Mouse (Mus musculus) embryonic facial prominence, embryonic 15.5 days (tissue): ENCODE measurements at regions not wholly inside any gene's neighbourhood (a gene's known extent, or its start where the extent isn't known, plus 50 kb on each side); places are given as distances from the start of the nearest gene placed in this dataset.

ENCODE experiments used
- ATAC-seq: fragments of 200-750 bp; cut with Nextera tagmentation; 2 replicates; pipeline ENCODE4 v1.8.0; 2017; ENCODE audit warnings: low read depth, moderate TSS enrichment; ENCODE audit not compliant: insufficient number of reproducible peaks, low FRiP score, low TSS enrichment
- H3K27ac ChIP-seq: fragments of 300-500 bp; sonication (generic); replicated peaks from 2 replicates; pipeline ENCODE4 v1.5.1; 2015; ENCODE audit warnings: mild to moderate bottlenecking, inconsistent platforms
- H3K27me3 ChIP-seq: fragments of 300-500 bp; sonication (generic); 2 replicates; pipeline ENCODE4 v1.6.1; 2015; ENCODE audit warnings: inconsistent platforms
- H3K36me3 ChIP-seq: fragments of 300-500 bp; sonication (generic); 2 replicates; pipeline ENCODE4 v1.6.1; 2015; ENCODE audit warnings: mild to moderate bottlenecking, inconsistent platforms
- H3K4me1 ChIP-seq: fragments of 300-500 bp; sonication (generic); 2 replicates; pipeline ENCODE4 v1.6.1; 2015; ENCODE audit warnings: inconsistent platforms
- H3K4me2 ChIP-seq: fragments of 300-500 bp; sonication (generic); replicated peaks from 2 replicates; pipeline ENCODE4 v1.6.1; 2015; ENCODE audit warnings: mild to moderate bottlenecking, inconsistent platforms
- H3K4me3 ChIP-seq: fragments of 300-500 bp; sonication (generic); replicated peaks from 2 replicates; pipeline ENCODE4 v1.5.1; 2015; ENCODE audit warnings: mild to moderate bottlenecking, inconsistent platforms
- H3K9ac ChIP-seq: fragments of 300-500 bp; sonication (generic); 2 replicates; pipeline ENCODE4 v1.6.1; 2015; ENCODE audit warnings: inconsistent platforms
- H3K9me3 ChIP-seq: fragments of 300-500 bp; sonication (generic); replicated peaks from 2 replicates; pipeline ENCODE4 v1.6.1; 2016; ENCODE audit warnings: inconsistent platforms
- WGBS: fragments of 180-500 bp; shearing (Covaris S2); methylation state at CpG from one replicate; pipeline ENCODE4 v1.1.7; 2015; 5-methylcytosine and 5-hydroxymethylcytosine counted together

DNA sequence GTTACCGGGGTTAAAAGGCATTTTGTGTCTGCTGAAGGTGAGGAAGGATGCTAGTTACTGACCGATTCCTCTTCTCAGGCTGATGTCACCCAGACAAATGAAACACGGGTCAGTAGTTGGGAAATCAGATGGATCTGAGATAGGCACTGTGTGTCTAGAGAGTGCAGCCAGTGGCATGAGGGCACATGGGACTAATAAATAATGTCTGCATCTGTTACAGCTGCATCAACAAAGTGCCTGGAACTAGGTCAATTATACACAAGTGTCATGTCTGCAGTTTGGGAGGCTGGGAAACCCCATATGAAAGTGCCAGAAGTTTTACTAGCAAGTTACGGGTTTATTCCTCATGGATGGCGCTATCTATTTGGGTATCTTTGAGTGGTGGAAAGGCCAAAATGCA is 68.8 kb downstream of the Cxcl12 start:
- 77% methylated on average over 5 of the region's 5 CpGs for WGBS
- Histone ChIP-seq H3K27me3 (0 out of 2 replicates have a peak, but pooled peaks cover under 1% of the 10 kb centered on the region), H3K36me3 (no peaks in the 10 kb centered on the region), H3K9ac (no peak overlapping the region), H3K9me3 (no peaks in the 10 kb centered on the region), H3K4me1 (no peaks in the 10 kb centered on the region), H3K27ac (no peak overlapping the region), H3K4me3 (no peak overlapping the region), H3K4me2 (no peak overlapping the region)
- no peak for ATAC-seq

DNA sequence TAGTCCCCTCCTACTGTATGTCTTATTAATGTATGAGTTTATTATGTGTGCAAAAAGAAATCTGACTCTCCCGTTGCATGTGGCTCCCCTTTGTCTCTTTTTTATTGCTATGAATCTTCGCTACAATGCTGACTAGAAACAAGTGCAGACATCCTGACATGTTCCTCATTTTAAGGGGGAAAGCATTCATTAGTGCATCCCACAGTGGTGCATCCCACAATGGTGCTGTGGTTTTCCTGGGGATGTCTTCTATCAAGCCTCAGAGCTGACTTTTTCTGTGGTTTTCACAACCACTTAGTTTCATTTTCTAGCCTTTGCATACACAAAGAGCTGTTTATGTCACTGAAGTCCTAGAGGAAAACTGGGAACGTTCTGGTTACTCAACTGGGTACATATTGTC is 72.9 kb downstream of the Cxcl12 start:
- Histone ChIP-seq H3K4me1 (no peaks in the 10 kb centered on the region), H3K9ac (no peak overlapping the region), H3K27ac (no peak overlapping the region), H3K9me3 (no peaks in the 10 kb centered on the region), H3K36me3 (no peaks in the 10 kb centered on the region), H3K4me2 (no peak overlapping the region), H3K27me3 (peaks cover 13% of the 10 kb centered on the region), H3K4me3 (no peak overlapping the region)
- no peak for ATAC-seq
- WGBS = 41% methylated on average over 3 of the region's 3 CpGs

DNA sequence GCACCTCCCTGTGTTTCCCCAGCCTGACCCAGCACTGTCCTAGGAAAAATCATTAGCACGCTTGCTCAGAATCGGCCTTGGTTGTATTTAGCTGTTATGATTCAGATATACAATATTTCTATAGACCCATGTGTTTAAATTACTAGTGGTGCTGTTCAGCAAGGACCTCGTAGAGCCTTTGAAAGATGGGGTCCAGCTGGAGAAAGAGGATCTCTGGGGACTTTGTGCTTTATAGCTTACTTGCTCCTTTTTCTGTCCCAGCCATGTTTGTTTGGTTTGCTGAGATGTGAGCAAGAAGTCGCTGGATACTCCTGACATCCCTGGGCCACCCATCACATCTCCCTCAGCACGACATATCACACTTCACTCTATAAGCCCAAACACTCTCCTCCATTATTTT is 77.1 kb downstream of the Cxcl12 start:
- Histone ChIP-seq H3K36me3 (no peaks in the 10 kb centered on the region), H3K9ac (no peak overlapping the region), H3K9me3 (no peaks in the 10 kb centered on the region), H3K27me3 (peaks cover 13% of the 10 kb centered on the region), H3K4me2 (no peak overlapping the region), H3K4me1 (0 out of 2 replicates have a peak, but pooled peaks cover 3% of the 10 kb centered on the region), H3K4me3 (no peak overlapping the region), H3K27ac (no peak overlapping the region)
- no peak for ATAC-seq
- WGBS = 84% methylated on average over 5 of the region's 5 CpGs

DNA sequence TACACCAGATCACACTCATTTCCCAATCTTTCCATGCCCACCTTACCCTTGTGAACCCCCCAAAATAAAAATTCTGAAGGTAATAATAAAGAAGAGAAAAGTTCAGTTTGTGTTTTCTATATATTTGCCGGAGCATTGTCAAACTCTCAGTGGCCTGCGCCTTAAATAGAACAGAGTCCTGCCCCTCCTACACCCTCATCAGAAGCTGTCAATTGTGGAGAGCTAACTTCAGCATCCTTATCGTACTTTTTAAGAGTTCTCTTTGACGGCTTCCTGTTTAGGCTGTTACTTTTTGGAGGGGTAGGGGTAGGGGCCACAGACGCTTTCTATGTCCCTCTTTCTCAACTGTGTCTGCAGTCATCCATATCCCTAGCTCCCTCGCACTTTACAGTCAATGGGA is 77.5 kb downstream of the Cxcl12 start:
- no peak overlapping the region for H3K4me2 ChIP-seq
- H3K9ac ChIP-seq = no peak overlapping the region
- no peaks in the 10 kb centered on the region for H3K36me3 ChIP-seq
- H3K4me3 ChIP-seq = no peak overlapping the region
- 0 out of 2 replicates have a peak, but pooled peaks cover 3% of the 10 kb centered on the region for H3K4me1 ChIP-seq
- H3K9me3 ChIP-seq = no peaks in the 10 kb centered on the region
- peaks cover 13% of the 10 kb centered on the region for H3K27me3 ChIP-seq
- whole genome bisulfite sequencing = 81% methylated on average over 6 of the region's 6 CpGs
- H3K27ac ChIP-seq = no peak overlapping the region
- no peak for ATAC-seq

DNA sequence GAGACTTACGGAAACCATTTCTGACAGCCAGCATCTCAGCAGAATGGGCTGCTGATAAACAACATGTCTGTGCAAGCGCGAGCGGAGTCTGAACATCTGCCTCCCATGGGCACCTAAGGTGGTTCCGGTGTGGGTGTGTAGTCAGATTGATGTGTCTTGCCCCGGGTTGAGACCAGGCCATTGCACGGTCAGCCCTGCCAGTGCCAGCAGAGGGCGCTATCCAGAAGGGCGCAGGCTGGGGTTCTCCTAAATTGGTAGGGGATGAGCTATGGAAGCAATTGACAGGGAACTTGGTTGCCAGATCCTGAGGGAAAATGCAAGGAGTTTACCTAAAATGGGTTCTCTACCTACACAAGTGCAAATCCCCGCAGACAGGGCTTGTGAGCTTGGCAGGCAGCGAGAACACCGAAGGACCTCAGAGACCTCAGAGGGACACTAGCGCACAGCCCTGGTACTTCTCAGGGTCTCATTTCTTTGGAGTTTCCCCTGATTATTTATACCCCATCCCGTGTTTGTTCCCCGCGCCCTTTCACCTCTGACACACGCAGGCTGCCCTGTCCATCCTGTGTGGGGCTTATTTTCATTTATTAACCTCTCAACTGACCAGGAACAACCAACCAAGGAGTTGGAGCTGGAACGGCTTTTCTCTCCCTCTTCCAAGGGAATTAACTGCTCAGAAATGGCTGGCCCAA is 81.0 kb downstream of the Cxcl12 start:
- 74% methylated on average over 18 of the region's 18 CpGs for WGBS
- Histone ChIP-seq H3K4me3 (no peak overlapping the region), H3K9me3 (no peaks in the 10 kb centered on the region), H3K4me1 (peaks cover 12% of the 10 kb centered on the region; the same call in 1 of the 2 replicates), H3K27me3 (0 out of 2 replicates have a peak, but pooled peaks cover 5% of the 10 kb centered on the region), H3K4me2 (no peak overlapping the region), H3K9ac (no peak overlapping the region), H3K36me3 (no peaks in the 10 kb centered on the region), H3K27ac (no peak overlapping the region)
- no peak for ATAC-seq

DNA sequence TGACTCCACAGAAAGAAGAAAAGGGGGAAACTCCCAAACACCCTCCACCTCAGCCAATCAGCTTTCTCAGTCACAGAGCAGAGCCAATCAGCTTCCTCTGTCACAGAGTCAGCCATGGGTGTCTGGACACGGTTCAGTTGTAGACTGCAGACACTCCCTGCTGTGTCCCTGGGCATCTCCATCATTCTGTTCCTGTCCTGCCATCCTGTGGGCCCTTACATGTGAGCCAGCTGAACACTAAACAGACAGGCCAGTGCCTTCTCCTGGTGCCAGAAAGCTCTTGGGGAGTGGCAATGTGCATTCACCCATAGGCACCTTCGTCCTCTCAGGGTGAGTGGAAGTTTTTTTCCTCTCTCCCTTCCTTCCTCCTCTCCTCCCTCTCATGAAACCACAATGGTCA is 81.7 kb downstream of the Cxcl12 start:
- Histone ChIP-seq H3K4me3 (no peak overlapping the region), H3K9me3 (no peaks in the 10 kb centered on the region), H3K4me2 (no peak overlapping the region), H3K36me3 (no peaks in the 10 kb centered on the region), H3K4me1 (peaks cover 17% of the 10 kb centered on the region; the same call in 1 of the 2 replicates), H3K27me3 (0 out of 2 replicates have a peak, but pooled peaks cover 5% of the 10 kb centered on the region), H3K9ac (no peak overlapping the region), H3K27ac (no peak overlapping the region)
- no peak for ATAC-seq
- 57% methylated on average over 2 of the region's 2 CpGs for WGBS

DNA sequence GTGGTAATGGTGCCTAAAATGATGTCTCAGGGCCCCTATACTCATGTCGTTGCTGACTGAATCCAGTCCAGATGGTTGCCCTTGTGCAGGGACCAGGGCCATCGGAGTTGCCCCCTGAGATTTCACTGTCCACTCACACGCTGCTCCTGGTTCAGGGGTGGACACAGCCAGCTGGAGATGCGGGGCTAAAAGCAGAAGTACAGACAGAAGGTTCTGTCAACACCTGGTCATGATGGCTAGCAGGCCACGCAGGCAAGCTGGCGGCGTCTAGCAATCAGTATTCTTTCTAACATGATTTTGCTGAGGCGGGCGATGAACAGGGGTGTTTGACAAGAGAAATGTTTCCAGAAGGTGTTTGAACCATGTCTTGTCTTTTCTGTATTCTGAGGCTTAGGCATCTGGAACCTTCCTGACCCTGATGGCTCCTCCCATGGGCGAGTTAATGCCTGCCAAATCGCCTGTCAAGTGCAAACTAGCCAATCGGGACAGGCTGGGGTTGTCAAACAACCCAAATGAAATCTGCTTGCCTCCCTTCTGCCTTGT is 83.1 kb downstream of the Cxcl12 start:
- H3K27ac ChIP-seq = no peak overlapping the region
- H3K9me3 ChIP-seq = no peaks in the 10 kb centered on the region
- 59% methylated on average over 12 of the region's 12 CpGs for WGBS
- H3K9ac ChIP-seq = no peak overlapping the region
- H3K36me3 ChIP-seq = no peaks in the 10 kb centered on the region
- no peak overlapping the region for H3K4me3 ChIP-seq
- H3K4me2 ChIP-seq = no peak overlapping the region
- ATAC-seq = no peak
- H3K27me3 ChIP-seq = peaks cover 9% of the 10 kb centered on the region; the same call in 1 of the 2 replicates
- peaks cover 17% of the 10 kb centered on the region; the same call in 1 of the 2 replicates for H3K4me1 ChIP-seq

DNA sequence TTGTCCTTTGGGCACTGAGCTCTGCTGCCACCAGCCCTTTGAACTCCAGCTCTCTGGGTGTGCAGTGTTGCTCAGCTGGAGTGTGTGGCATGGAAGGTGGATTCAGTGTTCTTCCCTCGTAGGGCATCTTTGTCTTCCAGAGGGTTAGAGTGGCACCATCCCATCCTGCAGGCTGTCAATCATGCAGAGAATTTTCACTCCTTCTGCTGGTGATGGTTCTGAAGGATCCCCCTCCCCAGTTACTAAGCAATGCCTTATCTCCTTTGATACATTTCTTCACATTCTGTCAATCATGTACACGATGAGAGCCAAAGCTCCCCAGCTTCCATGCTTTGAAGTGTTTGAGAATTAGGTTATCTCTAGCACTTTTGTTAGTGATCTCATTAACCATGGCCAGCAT is 84.0 kb downstream of the Cxcl12 start:
- H3K9me3 ChIP-seq = no peaks in the 10 kb centered on the region
- H3K27me3 ChIP-seq = peaks cover 9% of the 10 kb centered on the region; the same call in 1 of the 2 replicates
- ATAC-seq = no peak
- H3K27ac ChIP-seq = no peak overlapping the region
- no peak overlapping the region for H3K9ac ChIP-seq
- no peak overlapping the region for H3K4me3 ChIP-seq
- H3K4me1 ChIP-seq = peaks cover 17% of the 10 kb centered on the region; the same call in 1 of the 2 replicates
- no peak overlapping the region for H3K4me2 ChIP-seq
- WGBS = 62% methylated on average over 2 of the region's 2 CpGs
- no peaks in the 10 kb centered on the region for H3K36me3 ChIP-seq

DNA sequence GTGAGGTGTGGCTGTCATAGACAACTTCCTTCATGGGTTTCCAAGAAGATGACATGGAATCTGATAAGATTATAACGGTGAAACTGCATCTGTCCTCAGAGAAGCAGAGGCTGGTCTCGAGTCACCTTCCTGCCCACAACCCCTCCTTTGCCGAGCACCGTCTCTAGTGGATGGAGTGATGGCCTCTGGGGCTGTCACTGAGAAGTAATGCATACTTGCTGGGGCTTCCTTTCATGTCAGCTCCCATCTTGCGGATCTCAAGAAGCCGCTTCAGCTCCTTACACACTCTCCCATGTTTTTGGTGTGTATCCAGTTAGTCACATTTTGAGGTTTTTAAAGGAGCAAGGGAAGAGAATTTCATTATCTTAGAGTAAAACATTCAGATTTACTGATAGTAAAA is 84.7 kb downstream of the Cxcl12 start:
- H3K9ac ChIP-seq = no peak overlapping the region
- no peaks in the 10 kb centered on the region for H3K36me3 ChIP-seq
- no peak overlapping the region for H3K4me3 ChIP-seq
- H3K9me3 ChIP-seq = no peaks in the 10 kb centered on the region
- ATAC-seq = no peak
- H3K4me2 ChIP-seq = no peak overlapping the region
- H3K4me1 ChIP-seq = peaks cover 17% of the 10 kb centered on the region; the same call in 1 of the 2 replicates
- H3K27me3 ChIP-seq = peaks cover 9% of the 10 kb centered on the region; the same call in 1 of the 2 replicates
- WGBS = 72% methylated on average over 6 of the region's 6 CpGs
- no peak overlapping the region for H3K27ac ChIP-seq

DNA sequence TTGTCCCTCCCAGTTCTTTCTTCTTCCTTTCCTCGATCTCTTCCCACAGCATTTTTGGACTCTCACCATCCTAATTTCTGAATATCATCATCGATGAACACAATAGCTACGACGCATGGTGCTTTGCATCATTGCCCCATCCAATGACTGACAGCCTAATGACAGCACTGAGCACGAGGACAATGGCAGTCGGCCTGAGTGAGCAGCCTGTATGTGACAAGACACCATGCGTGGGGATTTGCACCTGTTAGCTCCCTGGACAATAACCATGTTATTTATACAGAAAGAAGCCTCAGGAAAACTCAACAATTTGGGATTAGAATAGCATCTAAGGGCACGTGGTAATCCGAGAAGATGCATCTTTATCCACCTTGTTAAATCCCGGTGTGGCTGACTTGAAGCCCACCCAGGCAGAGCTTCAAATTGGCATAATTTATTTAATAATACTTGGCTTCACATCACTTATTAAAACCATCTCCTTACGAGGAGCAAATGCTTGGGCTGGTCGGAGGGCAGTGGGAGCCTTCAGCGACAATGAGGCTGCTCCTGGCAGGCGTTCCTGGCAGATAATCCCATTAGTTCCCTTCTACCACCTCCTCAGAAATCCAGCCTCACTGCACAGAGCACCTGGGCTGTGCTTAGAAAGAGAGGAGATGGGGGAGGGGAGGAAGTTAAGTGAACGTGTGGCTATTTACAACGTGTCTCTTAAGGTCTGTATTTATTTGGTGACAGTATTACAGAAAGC is 85.4 kb downstream of the Cxcl12 start:
- Histone ChIP-seq H3K27ac (no peak overlapping the region), H3K4me1 (peaks cover 17% of the 10 kb centered on the region; the same call in 1 of the 2 replicates), H3K4me3 (no peak overlapping the region), H3K27me3 (peaks cover 9% of the 10 kb centered on the region; the same call in 1 of the 2 replicates), H3K9me3 (no peaks in the 10 kb centered on the region), H3K4me2 (no peak overlapping the region), H3K36me3 (no peaks in the 10 kb centered on the region), H3K9ac (no peak overlapping the region)
- ATAC-seq = no peak
- 34% methylated on average over 16 of the region's 16 CpGs for WGBS

DNA sequence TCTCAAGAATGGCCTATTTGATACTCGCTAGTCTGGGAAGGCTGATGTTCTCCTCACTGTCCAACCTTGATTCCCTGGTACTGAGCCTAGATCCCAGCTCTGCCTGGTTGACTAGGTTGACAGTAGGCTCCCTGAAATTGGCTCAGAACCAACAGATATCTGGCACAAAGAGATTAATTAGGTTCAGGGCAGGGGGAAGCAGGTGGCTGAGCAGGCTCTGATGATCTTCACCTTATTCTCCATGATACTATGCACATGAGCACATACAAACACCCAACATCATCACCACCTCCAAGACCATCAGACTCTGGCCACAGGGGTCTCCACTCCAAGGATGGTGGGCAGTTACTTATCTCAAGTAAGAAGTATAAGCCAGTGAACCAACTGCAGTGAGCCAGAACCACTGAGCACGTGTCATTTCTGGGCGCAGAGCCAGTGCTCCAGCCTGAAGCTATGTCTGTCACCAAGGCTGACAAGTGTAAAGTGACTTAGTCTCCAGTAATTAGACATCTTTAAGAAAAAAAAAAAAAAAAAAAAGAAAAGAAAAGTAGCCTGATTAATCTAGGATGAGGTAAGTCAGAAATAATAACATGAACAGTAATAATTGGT is 86.4 kb downstream of the Cxcl12 start:
- no peak overlapping the region for H3K27ac ChIP-seq
- peaks cover 15% of the 10 kb centered on the region; the same call in 1 of the 2 replicates for H3K4me1 ChIP-seq
- H3K27me3 ChIP-seq = peaks cover 9% of the 10 kb centered on the region; the same call in 1 of the 2 replicates
- ATAC-seq = no peak
- H3K4me3 ChIP-seq = no peak overlapping the region
- WGBS = 56% methylated on average over 3 of the region's 3 CpGs
- H3K9ac ChIP-seq = no peak overlapping the region
- no peaks in the 10 kb centered on the region for H3K36me3 ChIP-seq
- no peaks in the 10 kb centered on the region for H3K9me3 ChIP-seq
- no peak overlapping the region for H3K4me2 ChIP-seq
